9 mouse cellular contexts compared by ENCODE assay signal in genomic region chr11:64168626-64169025, GRCm38 (mm10).
DNase-seq lines count a peak whose midpoint lies in the region; ATAC-seq lines count a peak whose summit lies in the region.
"Had no signal": no experiment of that assay in that cellular context is flagged by ENCODE, and none has a peak within 500 bp of the region (broad histone marks: within the 10 kb centered on the region; RNA-seq: fewer than 3 reads in every experiment).

No protein-coding gene starts in this region.

- H3K4me3 ChIP-seq in kidney, embryonic 15.5 days (replicated peaks) = no peak overlapping the region

- peaks cover 9% of the 10 kb centered on the region; the same call in 1 of the 2 replicates for H3K4me1 ChIP-seq in kidney, embryonic 15.5 days

- no peaks in the 10 kb centered on the region for H3K36me3 ChIP-seq in kidney, embryonic 15.5 days

- no peak overlapping the region for H3K9ac ChIP-seq in kidney, embryonic 15.5 days

- no peak overlapping the region for H3K4me2 ChIP-seq in kidney, embryonic 15.5 days

- no peak for ATAC-seq in kidney, embryonic 15.5 days (replicated peaks; ENCODE audit: low FRiP score)
- ATAC-seq in megakaryocyte progenitor cell, adult 5-6 weeks (replicated peaks; ENCODE audit: poor library complexity) = no peak

- peaks cover 4% of the 10 kb centered on the region; the same call in 1 of the 2 replicates for H3K27me3 ChIP-seq in kidney, embryonic 15.5 days

- peak; percentile 10 for DNase-seq in kidney, adult 18-20 months
- DNase-seq in testis, postnatal 10 days (ENCODE audit: low spot score) = peak; percentile 61
- no peak for DNase-seq in testis, postnatal 14 days (ENCODE audit: low spot score)
- DNase-seq in kidney, postnatal 10 days = peak; percentile 81
- peak; percentile 22 for DNase-seq in skeletal muscle tissue, adult 2 months (ENCODE audit: low read depth, low spot score)
- no peak for DNase-seq in gastrocnemius, adult 18-20 months (ENCODE audit: low spot score)
- DNase-seq: cerebellum, adult 8-10 months had no signal

- 52% methylated on average over 8 of the region's 8 CpGs for WGBS in kidney, embryonic 15.5 days

- no peaks in the 10 kb centered on the region for H3K9me3 ChIP-seq in kidney, embryonic 15.5 days (replicated peaks)

- no peak overlapping the region for H3K27ac ChIP-seq in kidney, embryonic 15.5 days

Comparison
In these comparisons a context has a peak if more than half of its experiments do, and no peak if none do; other contexts are left out.
1. DNase-seq: peak in kidney, adult 18-20 months (single experiment), testis, postnatal 10 days (single experiment), kidney, postnatal 10 days (single experiment) and skeletal muscle tissue, adult 2 months (single experiment); none in testis, postnatal 14 days (single experiment) and gastrocnemius, adult 18-20 months (single experiment).